Mouse (Mus musculus) intestine, embryonic 16.5 days (tissue): Measurements from ENCODE around the gene Med31. TPM values are rescaled to one million over a fixed set of nuclear protein-coding genes. Genes with fewer than 3 reads are reported as not detected.

Source experiments
- ATAC-seq: fragments of 200-750 bp; cut with Nextera tagmentation; 2 replicates; pipeline ENCODE4 v1.8.0; 2017; ENCODE audit warnings: moderate TSS enrichment, moderate library complexity
- H3K27ac ChIP-seq: fragments of 300-500 bp; sonication (generic); 2 replicates; pipeline ENCODE4 v1.5.1; 2014; ENCODE audit warnings: mild to moderate bottlenecking, low read length
- H3K27me3 ChIP-seq: fragments of 300-500 bp; sonication (generic); replicated peaks from 2 replicates; pipeline ENCODE4 v1.6.1; 2014; ENCODE audit warnings: low read length, control low read depth, mixed read lengths; ENCODE audit not compliant: control insufficient read depth, insufficient read depth
- H3K36me3 ChIP-seq: fragments of 300-500 bp; sonication (generic); 2 replicates; pipeline ENCODE4 v1.6.1; 2014; ENCODE audit warnings: low read length, control low read depth; ENCODE audit not compliant: control insufficient read depth, insufficient read depth
- H3K4me1 ChIP-seq: fragments of 300-500 bp; sonication (generic); 2 replicates; pipeline ENCODE4 v1.6.1; 2014; ENCODE audit warnings: low read length, control low read depth, mixed read lengths; ENCODE audit not compliant: control insufficient read depth, insufficient read depth
- H3K4me2 ChIP-seq: fragments of 300-500 bp; sonication (generic); 2 replicates; pipeline ENCODE4 v1.6.1; 2014; ENCODE audit warnings: low read depth, low read length, control low read depth
- H3K4me3 ChIP-seq: fragments of 300-500 bp; sonication (generic); 2 replicates; pipeline ENCODE4 v1.5.1; 2014; ENCODE audit warnings: mild to moderate bottlenecking, low read length
- H3K9ac ChIP-seq: fragments of 300-500 bp; sonication (generic); 2 replicates; pipeline ENCODE4 v1.6.1; 2014; ENCODE audit warnings: low read depth, low read length
- H3K9me3 ChIP-seq: fragments of 300-500 bp; sonication (generic); 2 replicates; pipeline ENCODE4 v1.6.1; 2016; ENCODE audit warnings: low read length, control low read depth; ENCODE audit not compliant: control insufficient read depth
- WGBS: fragments of 180-500 bp; shearing (Covaris S2); extraction: QIAGEN DNeasy Blood & Tissue Kit; methylation state at CpG from one replicate; pipeline ENCODE4 v1.1.7; 2014; 5-methylcytosine and 5-hydroxymethylcytosine counted together
- polyA plus RNA-seq: library from polyadenylated mRNA; unstranded; fragments of >200 nt; fragmentation: Nextera tagmentation; extraction: Ambion mirVana; gene quantifications from 2 replicates; pipeline ENCODE4 v1.2.1, GENCODE M21; 2015

The Med31 gene
- polyA plus RNA-seq, 1 experiment from 2014 or later, result 30.4 TPM

GRCm38 (mm10) chr11:72206341-72207203 is 8.8 kb downstream of the Med31 start, which contains the start of gene Gm43951:
Gene Gm43951 (minus strand): TSS chr11:72206840.
- H3K9ac ChIP-seq, result peak within 1 kb of the TSS; percentile 78
- no peaks in the 10 kb centered on the region for H3K9me3 ChIP-seq
- peak within 1 kb of the TSS; percentile 71 for H3K27ac ChIP-seq
- peak within 1 kb of the TSS; percentile 93 for H3K4me2 ChIP-seq
- H3K27me3 ChIP-seq, result no peaks in the 10 kb centered on the region
- under 1% methylated on average over 43 of the region's 43 CpGs for WGBS
- peak within 1 kb of the TSS; percentile 89 for H3K4me3 ChIP-seq
- ATAC-seq, result peak; percentile 39
- peaks cover 6% of the 10 kb centered on the region; the same call in 1 of the 2 replicates for H3K36me3 ChIP-seq
- H3K4me1 ChIP-seq, result peaks cover 12% of the 10 kb centered on the region

DNA sequence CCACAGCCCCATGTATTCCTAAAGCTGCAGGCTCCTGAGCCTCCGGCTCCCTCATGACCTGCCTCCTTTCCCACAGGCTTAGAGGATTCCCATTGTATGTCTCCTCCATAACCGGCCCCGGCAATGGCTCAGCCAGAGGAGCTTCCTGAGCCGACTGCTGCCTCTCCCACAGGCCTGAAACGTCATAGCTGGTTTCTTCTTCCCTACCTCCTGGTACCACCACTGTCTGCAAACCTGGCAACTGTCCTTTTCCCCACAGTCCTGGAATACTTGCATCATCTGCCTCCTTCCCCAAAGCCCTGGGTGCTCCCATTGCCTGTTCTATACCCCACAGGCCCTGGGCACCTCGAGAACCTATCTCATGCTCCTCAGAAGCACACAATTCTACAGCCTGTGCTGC is 10.1 kb downstream of the Med31 start:
- ATAC-seq, result no peak
- WGBS, result 82% methylated on average over 6 of the region's 6 CpGs

DNA sequence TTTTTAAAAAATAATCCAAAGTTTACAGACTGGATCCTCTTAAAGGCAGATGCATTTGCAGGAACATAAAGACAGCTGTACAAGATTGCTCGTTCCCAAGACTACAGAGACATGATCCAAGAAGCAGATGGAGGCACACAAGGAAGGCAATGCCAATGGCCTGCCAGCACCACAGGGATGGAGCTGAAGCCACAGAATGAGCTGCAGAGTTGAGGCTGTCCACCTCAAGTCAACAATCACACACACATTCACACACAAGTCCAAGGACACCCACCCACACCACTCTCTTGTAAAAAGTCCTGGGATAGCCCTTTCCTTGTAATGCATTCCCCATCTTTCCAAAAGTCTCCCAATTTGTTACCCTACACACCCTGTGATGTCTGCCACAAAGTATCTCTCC is 12.0 kb downstream of the Med31 start:
- no peak for ATAC-seq
- H3K9ac ChIP-seq, result no peak overlapping the region
- H3K27me3 ChIP-seq, result no peaks in the 10 kb centered on the region
- 77% methylated on average over 1 of the region's 1 CpGs for WGBS
- H3K27ac ChIP-seq, result no peak overlapping the region
- H3K4me2 ChIP-seq, result no peak overlapping the region
- H3K4me1 ChIP-seq, result peaks cover 12% of the 10 kb centered on the region
- H3K4me3 ChIP-seq, result no peak overlapping the region
- no peaks in the 10 kb centered on the region for H3K36me3 ChIP-seq
- H3K9me3 ChIP-seq, result no peaks in the 10 kb centered on the region

More for the DNA sequence above, 10.1 kb downstream of the Med31 start:
- Histone ChIP-seq H3K27ac (no peak overlapping the region), H3K4me1 (peaks cover 12% of the 10 kb centered on the region), H3K9me3 (no peaks in the 10 kb centered on the region), H3K9ac (0 out of 2 replicates have a peak overlapping the region, but pooled peaks have one; percentile 78), H3K4me2 (no peak overlapping the region; the same call in 1 of the 2 replicates), H3K4me3 (no peak overlapping the region), H3K36me3 (0 out of 2 replicates have a peak, but pooled peaks cover under 1% of the 10 kb centered on the region), H3K27me3 (no peaks in the 10 kb centered on the region)

DNA sequence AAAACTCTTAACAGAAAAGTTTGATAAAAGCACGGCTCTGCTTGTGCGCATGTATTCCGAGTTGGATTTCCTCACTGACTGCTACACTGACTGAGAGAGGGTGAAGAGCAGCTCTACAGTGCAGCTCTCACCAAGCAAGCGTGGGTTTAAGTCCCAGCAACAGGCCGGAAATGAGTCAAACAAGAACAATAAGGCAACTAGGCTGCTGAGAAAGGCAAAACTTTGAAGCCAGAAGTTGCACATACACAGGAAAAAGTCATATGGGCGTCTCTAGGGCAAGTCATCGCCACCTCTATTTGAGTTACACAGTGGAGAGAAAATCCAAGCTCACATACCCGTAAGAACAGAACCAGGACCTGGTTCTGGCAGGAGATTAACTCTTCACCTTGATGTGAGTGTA is 18.9 kb downstream of the Med31 start:
- H3K4me2 ChIP-seq, result no peak overlapping the region

GRCm38 (mm10) chr11:72194259-72194658 is 21.1 kb downstream of the Med31 start:
- Histone ChIP-seq H3K27me3 (no peaks in the 10 kb centered on the region), H3K4me3 (no peak overlapping the region), H3K27ac (no peak overlapping the region), H3K9ac (no peak overlapping the region), H3K36me3 (0 out of 2 replicates have a peak, but pooled peaks cover 8% of the 10 kb centered on the region), H3K9me3 (no peaks in the 10 kb centered on the region), H3K4me2 (no peak overlapping the region), H3K4me1 (no peaks in the 10 kb centered on the region)
- ATAC-seq, result no peak
- WGBS, result 85% methylated on average over 2 of the region's 2 CpGs

More for the DNA sequence above, 18.9 kb downstream of the Med31 start:
- Histone ChIP-seq H3K9me3 (no peaks in the 10 kb centered on the region), H3K36me3 (0 out of 2 replicates have a peak, but pooled peaks cover 6% of the 10 kb centered on the region), H3K4me3 (no peak overlapping the region), H3K27me3 (no peaks in the 10 kb centered on the region), H3K4me1 (no peaks in the 10 kb centered on the region), H3K27ac (0 out of 2 replicates have a peak overlapping the region, but pooled peaks have one; percentile 3), H3K9ac (no peak overlapping the region)
- WGBS, result 86% methylated on average over 8 of the region's 8 CpGs
- no peak for ATAC-seq

DNA sequence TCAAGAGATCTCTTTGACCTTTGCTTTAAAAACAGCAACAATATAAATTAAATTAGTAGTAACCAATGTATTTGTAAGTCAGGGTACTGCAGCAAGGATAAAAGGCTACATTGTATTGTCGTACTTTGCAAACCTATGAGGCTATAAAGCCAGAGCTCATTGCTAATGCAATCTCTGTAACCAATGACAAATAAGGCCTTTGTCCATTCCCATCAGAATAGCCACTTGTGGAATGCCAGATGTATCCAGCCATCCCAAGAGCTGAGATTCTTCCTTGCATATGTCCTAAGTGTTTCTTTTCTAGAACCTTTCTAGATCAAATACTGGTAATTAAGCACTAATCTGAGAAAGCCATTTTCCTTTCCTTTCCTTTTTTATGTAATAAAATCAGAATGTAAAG is 24.5 kb downstream of the Med31 start:
- H3K4me3 ChIP-seq, result no peak overlapping the region
- no peaks in the 10 kb centered on the region for H3K27me3 ChIP-seq
- ATAC-seq, result no peak
- H3K9ac ChIP-seq, result no peak overlapping the region
- H3K36me3 ChIP-seq, result 0 out of 2 replicates have a peak, but pooled peaks cover 8% of the 10 kb centered on the region
- no peaks in the 10 kb centered on the region for H3K4me1 ChIP-seq
- WGBS, result 84% methylated on average over 1 of the region's 1 CpGs
- no peak overlapping the region for H3K4me2 ChIP-seq
- H3K9me3 ChIP-seq, result no peaks in the 10 kb centered on the region
- H3K27ac ChIP-seq, result no peak overlapping the region

GRCm38 (mm10) chr11:72184252-72184651 is 31.1 kb downstream of the Med31 start:
- Histone ChIP-seq H3K9ac (no peak overlapping the region), H3K27me3 (no peaks in the 10 kb centered on the region), H3K4me1 (no peaks in the 10 kb centered on the region), H3K36me3 (0 out of 2 replicates have a peak, but pooled peaks cover 4% of the 10 kb centered on the region), H3K4me3 (no peak overlapping the region), H3K4me2 (no peak overlapping the region), H3K9me3 (no peaks in the 10 kb centered on the region), H3K27ac (no peak overlapping the region)
- ATAC-seq, result no peak
- WGBS, result 68% methylated on average over 4 of the region's 4 CpGs

GRCm38 (mm10) chr11:72181136-72181535 is 34.3 kb downstream of the Med31 start:
- Histone ChIP-seq H3K9ac (no peak overlapping the region), H3K27ac (no peak overlapping the region), H3K4me2 (no peak overlapping the region), H3K9me3 (no peaks in the 10 kb centered on the region), H3K27me3 (no peaks in the 10 kb centered on the region), H3K4me1 (no peaks in the 10 kb centered on the region), H3K36me3 (no peaks in the 10 kb centered on the region), H3K4me3 (no peak overlapping the region)
- ATAC-seq, result no peak
- 83% methylated on average over 4 of the region's 4 CpGs for WGBS

DNA sequence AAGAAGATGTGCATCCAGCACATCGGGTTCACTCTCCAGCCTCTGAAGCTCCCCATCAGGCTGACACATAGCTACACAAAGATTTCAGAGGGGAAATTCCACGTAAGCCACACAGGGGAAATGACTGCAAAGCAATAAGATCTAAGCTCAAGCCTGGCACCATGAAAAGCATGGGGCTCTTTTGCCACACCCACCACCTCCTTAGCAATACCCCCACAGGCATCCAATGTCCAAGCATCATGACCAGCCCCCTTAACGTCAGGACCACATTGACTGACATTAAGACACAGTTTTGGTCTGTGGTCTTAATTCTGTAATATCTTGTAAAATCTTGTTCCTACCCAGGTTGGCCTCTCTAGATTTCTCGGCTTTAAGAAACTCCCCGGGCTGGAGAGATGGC is 34.8 kb downstream of the Med31 start:
- H3K4me3 ChIP-seq, result no peak overlapping the region
- no peak overlapping the region for H3K4me2 ChIP-seq
- H3K4me1 ChIP-seq, result no peaks in the 10 kb centered on the region
- WGBS, result 89% methylated on average over 5 of the region's 5 CpGs
- H3K27ac ChIP-seq, result no peak overlapping the region
- no peaks in the 10 kb centered on the region for H3K27me3 ChIP-seq
- no peak overlapping the region for H3K9ac ChIP-seq
- no peak for ATAC-seq
- H3K36me3 ChIP-seq, result no peaks in the 10 kb centered on the region
- no peaks in the 10 kb centered on the region for H3K9me3 ChIP-seq
